Mouse (Mus musculus) retina, postnatal 7 days (tissue): Measurements from ENCODE around the gene Ptpn13.

Experiments used
- DNase-seq: peaks from one replicate; pipeline ENCODE4 v3.0.0-alpha.2; 2012; ENCODE audit warnings: low read depth, low spot score

Ptpn13 gene

DNA sequence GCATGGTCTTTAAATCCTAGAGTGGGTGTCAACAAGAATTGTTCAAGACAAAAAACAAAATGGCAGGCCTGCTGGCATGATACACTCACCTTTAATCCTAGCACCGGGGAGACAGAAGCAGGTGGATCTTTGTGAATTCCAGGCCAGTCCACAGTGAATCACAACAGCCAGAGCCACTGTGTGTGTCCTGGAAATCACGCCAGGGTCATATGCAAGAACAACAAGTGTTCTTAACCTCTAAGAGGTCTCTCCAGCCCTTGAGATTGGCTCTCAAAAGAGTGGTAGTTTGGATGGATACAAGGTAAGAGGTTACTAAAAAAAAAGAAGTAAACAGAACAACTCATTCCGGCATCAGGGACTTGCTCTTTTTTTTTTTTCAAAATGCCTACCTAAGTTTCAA lies 222.3 kb downstream of the Ptpn13 start:
- DNase-seq: no peak
